Mouse (Mus musculus) E14TG2a.4 (cell line): Measurements from ENCODE around the gene Gm28870.
"Not testable (repeated sequence)": the region's sequence is repeated elsewhere in the genome, so short reads cannot be mapped to it uniquely, and the experiment has no call there.

Experiments
- H3K27me3 ChIP-seq: 2 replicates; pipeline ENCODE4 v1.6.1; 2014; ENCODE audit warnings: low read length, control low read depth; ENCODE audit not compliant: insufficient read depth
- H3K36me3 ChIP-seq: 2 replicates; pipeline ENCODE4 v1.6.1; 2014; ENCODE audit warnings: low read length, control low read depth; ENCODE audit not compliant: insufficient read depth
- H3K4me1 ChIP-seq: replicated peaks from 2 replicates; pipeline ENCODE4 v1.6.1; 2014; ENCODE audit warnings: low read depth, low read length, control low read depth
- H3K4me3 ChIP-seq: replicated peaks from 2 replicates; pipeline ENCODE4 v1.5.1; 2014; ENCODE audit warnings: mild to moderate bottlenecking, low read length
- H3K9me3 ChIP-seq: 2 replicates; pipeline ENCODE4 v1.6.1; 2014; ENCODE audit warnings: low read length, control low read depth

The Gm28870 gene

GRCm38 (mm10) chrY:50096976-50097375 lies at the start of gene Gm28870:
TSS of gene Gm28870 (plus strand) at chrY:50097276.
- H3K36me3 ChIP-seq, H3K9me3 ChIP-seq, H3K4me1 ChIP-seq, H3K27me3 ChIP-seq, H3K4me3 ChIP-seq: not testable (repeated sequence)
